Mouse (Mus musculus): Measurements from ENCODE around the gene Cox10. TPM values are rescaled to one million over a fixed set of nuclear protein-coding genes. Genes with fewer than 3 reads are reported as not detected.
A peak's percentile ranks its signal among the peaks of the same experiment; 100 is the strongest.

The Cox10 gene
- polyA plus RNA-seq, 1 experiment from 2014 or later, result 13.1 TPM

- peak; percentile 34 for DNase-seq (ENCODE audit: low spot score)
- Histone ChIP-seq H3K4me3 (ENCODE audit: low read depth, low read length) (no peak overlapping the region), H3K4me1 (ENCODE audit: insufficient read depth, low read depth, low read length) (no peaks in the 10 kb centered on the region), H3K4me2 (replicated peaks; ENCODE audit: low read depth, low read length) (no peak overlapping the region), H3K9ac (replicated peaks; ENCODE audit: low read depth) (no peak overlapping the region), H3K27me3 (replicated peaks; ENCODE audit: insufficient read depth, low read length) (no peaks in the 10 kb centered on the region), H3K36me3 (ENCODE audit: insufficient read depth, low read length) (no peaks in the 10 kb centered on the region), H3K9me3 (ENCODE audit: low read length) (no peaks in the 10 kb centered on the region), H3K27ac (ENCODE audit: low read length) (no peak overlapping the region)
- 68% methylated on average over 8 of the region's 8 CpGs for WGBS
- TF ChIP-seq CTCF (IDR thresholded peaks at IDR 0.05), result no peak
- no peak for TF ChIP-seq EP300 (IDR thresholded peaks at IDR 0.05)
- ATAC-seq, result peak; percentile 23; the same call in 1 of the 2 replicates
Observed at GRCm38 (mm10) chr11:63942177-63942576, 137.1 kb downstream of the Cox10 start.

- 43% methylated on average over 3 of the region's 3 CpGs for WGBS
- H3K36me3 ChIP-seq (ENCODE audit: insufficient read depth, low read length), result no peaks in the 10 kb centered on the region
- DNase-seq (ENCODE audit: low spot score) (no peak), ATAC-seq (no peak)
- H3K4me3 ChIP-seq (ENCODE audit: low read depth, low read length), result no peak overlapping the region
- no peaks in the 10 kb centered on the region for H3K9me3 ChIP-seq (ENCODE audit: low read length)
- no peak overlapping the region for H3K4me2 ChIP-seq (replicated peaks; ENCODE audit: low read depth, low read length)
- TF ChIP-seq EP300 (IDR thresholded peaks at IDR 0.05), result no peak
- TF ChIP-seq CTCF (IDR thresholded peaks at IDR 0.05), result no peak
- no peak overlapping the region for H3K9ac ChIP-seq (replicated peaks; ENCODE audit: low read depth)
- H3K4me1 ChIP-seq (ENCODE audit: insufficient read depth, low read depth, low read length), result no peaks in the 10 kb centered on the region
- H3K27ac ChIP-seq (ENCODE audit: low read length), result no peak overlapping the region
- peaks cover 7% of the 10 kb centered on the region; the same call in 1 of the 2 replicates for H3K27me3 ChIP-seq (replicated peaks; ENCODE audit: insufficient read depth, low read length)
Observed at GRCm38 (mm10) chr11:63936641-63937040, 142.6 kb downstream of the Cox10 start.

GRCm38 (mm10) chr11:63926901-63927300, 152.4 kb downstream of the Cox10 start:
- H3K27me3 ChIP-seq (replicated peaks; ENCODE audit: insufficient read depth, low read length), result peaks cover 40% of the 10 kb centered on the region

GRCm38 (mm10) chr11:63925161-63925582, 154.1 kb downstream of the Cox10 start:
- WGBS, result under 1% methylated on average over 31 of the region's 31 CpGs
- Histone ChIP-seq H3K27ac (ENCODE audit: low read length) (no peak overlapping the region), H3K4me3 (ENCODE audit: low read depth, low read length) (0 out of 2 replicates have a peak overlapping the region, but pooled peaks have one; percentile 3), H3K9me3 (ENCODE audit: low read length) (no peaks in the 10 kb centered on the region), H3K36me3 (ENCODE audit: insufficient read depth, low read length) (no peaks in the 10 kb centered on the region), H3K4me1 (ENCODE audit: insufficient read depth, low read depth, low read length) (peaks cover 26% of the 10 kb centered on the region), H3K27me3 (replicated peaks; ENCODE audit: insufficient read depth, low read length) (peaks cover 55% of the 10 kb centered on the region), H3K9ac (replicated peaks; ENCODE audit: low read depth) (no peak overlapping the region), H3K4me2 (replicated peaks; ENCODE audit: low read depth, low read length) (peak overlapping the region; percentile 42)
- DNase-seq (ENCODE audit: low spot score), result peak; percentile 83
- ATAC-seq, result peak; percentile 46
- TF ChIP-seq EP300 (IDR thresholded peaks at IDR 0.05) (no peak), CTCF (IDR thresholded peaks at IDR 0.05) (peak; percentile 97)

More at GRCm38 (mm10) chr11:63926901-63927300, 152.4 kb downstream of the Cox10 start:
- 85% methylated on average over 6 of the region's 6 CpGs for WGBS
- no peak for ATAC-seq
- peaks cover 15% of the 10 kb centered on the region; the same call in 1 of the 2 replicates for H3K4me1 ChIP-seq (ENCODE audit: insufficient read depth, low read depth, low read length)
- H3K4me2 ChIP-seq (replicated peaks; ENCODE audit: low read depth, low read length), result no peak overlapping the region
- TF ChIP-seq CTCF (IDR thresholded peaks at IDR 0.05) (no peak), EP300 (IDR thresholded peaks at IDR 0.05) (no peak)
- DNase-seq (ENCODE audit: low spot score), result no peak
- no peaks in the 10 kb centered on the region for H3K36me3 ChIP-seq (ENCODE audit: insufficient read depth, low read length)
- no peak overlapping the region for H3K4me3 ChIP-seq (ENCODE audit: low read depth, low read length)
- no peaks in the 10 kb centered on the region for H3K9me3 ChIP-seq (ENCODE audit: low read length)
- no peak overlapping the region for H3K9ac ChIP-seq (replicated peaks; ENCODE audit: low read depth)
- no peak overlapping the region for H3K27ac ChIP-seq (ENCODE audit: low read length)

- 9% methylated on average over 26 of the region's 26 CpGs for WGBS
- no peaks in the 10 kb centered on the region for H3K36me3 ChIP-seq (ENCODE audit: insufficient read depth, low read length)
- H3K9me3 ChIP-seq (ENCODE audit: low read length), result no peaks in the 10 kb centered on the region
- no peak for DNase-seq (ENCODE audit: low spot score)
- 0 out of 2 replicates have a peak overlapping the region, but pooled peaks have one; percentile 35 for H3K4me2 ChIP-seq (replicated peaks; ENCODE audit: low read depth, low read length)
- H3K27me3 ChIP-seq (replicated peaks; ENCODE audit: insufficient read depth, low read length), result peaks cover 59% of the 10 kb centered on the region
- TF ChIP-seq EP300 (IDR thresholded peaks at IDR 0.05), result no peak
- TF ChIP-seq CTCF (IDR thresholded peaks at IDR 0.05), result no peak
- no peak overlapping the region for H3K4me3 ChIP-seq (ENCODE audit: low read depth, low read length)
- no peak overlapping the region for H3K27ac ChIP-seq (ENCODE audit: low read length)
- H3K4me1 ChIP-seq (ENCODE audit: insufficient read depth, low read depth, low read length), result peaks cover 26% of the 10 kb centered on the region
- ATAC-seq, result no peak
- H3K9ac ChIP-seq (replicated peaks; ENCODE audit: low read depth), result no peak overlapping the region
Observed at GRCm38 (mm10) chr11:63924286-63924930, 154.9 kb downstream of the Cox10 start.

- DNase-seq (ENCODE audit: low spot score) (no peak), ATAC-seq (no peak)
- WGBS, result 2% methylated on average over 29 of the region's 29 CpGs
- H3K27me3 ChIP-seq (replicated peaks; ENCODE audit: insufficient read depth, low read length), result peaks cover 59% of the 10 kb centered on the region
- TF ChIP-seq CTCF (IDR thresholded peaks at IDR 0.05), result no peak
- TF ChIP-seq EP300 (IDR thresholded peaks at IDR 0.05), result no peak
- peak overlapping the region; percentile 16; the same call in 1 of the 2 replicates for H3K4me3 ChIP-seq (ENCODE audit: low read depth, low read length)
- H3K4me2 ChIP-seq (replicated peaks; ENCODE audit: low read depth, low read length), result peak overlapping the region; percentile 35
- peaks cover 26% of the 10 kb centered on the region for H3K4me1 ChIP-seq (ENCODE audit: insufficient read depth, low read depth, low read length)
- H3K36me3 ChIP-seq (ENCODE audit: insufficient read depth, low read length), result no peaks in the 10 kb centered on the region
- H3K9ac ChIP-seq (replicated peaks; ENCODE audit: low read depth), result no peak overlapping the region
- H3K9me3 ChIP-seq (ENCODE audit: low read length), result no peaks in the 10 kb centered on the region
- H3K27ac ChIP-seq (ENCODE audit: low read length), result no peak overlapping the region
Observed at GRCm38 (mm10) chr11:63923386-63923785, 155.9 kb downstream of the Cox10 start.
